Mouse (Mus musculus): ENCODE measurements around the gene Eral1. TPM values are rescaled to one million over a fixed set of nuclear protein-coding genes. Genes with fewer than 3 reads are reported as not detected.
"Not testable (repeated sequence)": the region's sequence is repeated elsewhere in the genome, so short reads cannot be mapped to it uniquely, and the experiment has no call there.

Eral1 gene
- total RNA-seq, 2 experiments from 2014 or later, result 21.7 to 22.7 TPM

GRCm38 (mm10) chr11:78094504-78095143, 14.4 kb upstream of the Eral1 start, which contains the start of gene Fam222b:
TSS of gene Fam222b (plus strand) at chr11:78094660.
- intact Hi-C loops (cut with DNase I), result loop anchor here (5.0 kb wide), 1 partner anchor 63 kb away; no protein-coding TSS in a partner anchor
- DNase-seq, result peak; percentile 86 to 93

- no peak for DNase-seq
- intact Hi-C loops (cut with DNase I), result no loop called here
Measured at GRCm38 (mm10) chr11:78094137-78094503, 13.9 kb upstream of the Eral1 start.

GRCm38 (mm10) chr11:78087756-78088281, 7.6 kb upstream of the Eral1 start:
- intact Hi-C loops (cut with DNase I), result no loop called here
- DNase-seq, result no peak

- DNase-seq, result no peak
- intact Hi-C loops (cut with DNase I), result no loop called here
Measured at GRCm38 (mm10) chr11:78086925-78087479, 6.8 kb upstream of the Eral1 start.

- no peak for DNase-seq
- intact Hi-C loops (cut with DNase I), result loop anchor here (5.0 kb wide), 1 partner anchor 44 kb away; no protein-coding TSS in a partner anchor
Measured at GRCm38 (mm10) chr11:78083595-78083994, 3.4 kb upstream of the Eral1 start.

GRCm38 (mm10) chr11:78074666-78075065, 5.5 kb downstream of the Eral1 start:
- intact Hi-C loops (cut with DNase I), result no loop called here
- no peak for DNase-seq

- intact Hi-C loops (cut with DNase I), result no loop called here
- no peak for DNase-seq
Measured at GRCm38 (mm10) chr11:78074277-78074652, 5.9 kb downstream of the Eral1 start.

- intact Hi-C loops (cut with DNase I), result no loop called here
- no peak for DNase-seq
Measured at GRCm38 (mm10) chr11:78073577-78074276, 6.5 kb downstream of the Eral1 start.

GRCm38 (mm10) chr11:78072425-78073130, 7.6 kb downstream of the Eral1 start:
- intact Hi-C loops (cut with DNase I), result no loop called here
- no peak for DNase-seq

- DNase-seq, result no peak
- intact Hi-C loops (cut with DNase I), result no loop called here
Measured at GRCm38 (mm10) chr11:78071938-78072337, 8.2 kb downstream of the Eral1 start.

- DNase-seq, result no peak
- intact Hi-C loops (cut with DNase I), result no loop called here
Measured at GRCm38 (mm10) chr11:78069646-78070045, 10.5 kb downstream of the Eral1 start.

- intact Hi-C loops (cut with DNase I), result no loop called here
- DNase-seq, result no peak
Measured at GRCm38 (mm10) chr11:78069130-78069529, 11.1 kb downstream of the Eral1 start.

GRCm38 (mm10) chr11:78067566-78067965, 12.6 kb downstream of the Eral1 start:
- DNase-seq, result no peak
- intact Hi-C loops (cut with DNase I), result no loop called here

- DNase-seq, result no peak
- intact Hi-C loops (cut with DNase I), result no loop called here
Measured at GRCm38 (mm10) chr11:78066641-78067040, 13.5 kb downstream of the Eral1 start.

- DNase-seq, result no peak
- intact Hi-C loops (cut with DNase I), result no loop called here
Measured at GRCm38 (mm10) chr11:78065906-78066305, 14.3 kb downstream of the Eral1 start.

- intact Hi-C loops (cut with DNase I), result no loop called here
- no peak for DNase-seq
Measured at GRCm38 (mm10) chr11:78062563-78062962, 17.6 kb downstream of the Eral1 start.

GRCm38 (mm10) chr11:78059833-78060757, 20.1 kb downstream of the Eral1 start:
- DNase-seq, result peak; percentile 48 to 80
- intact Hi-C loops (cut with DNase I), result loop anchor here (2.0 kb wide), 1 partner anchor 119 kb away; no protein-coding TSS in a partner anchor

- no peak for DNase-seq
- intact Hi-C loops (cut with DNase I), result no loop called here
Measured at GRCm38 (mm10) chr11:78056946-78057345, 23.2 kb downstream of the Eral1 start.

- intact Hi-C loops (cut with DNase I), result no loop called here
Measured at GRCm38 (mm10) chr11:78053078-78053477, 27.1 kb downstream of the Eral1 start.

GRCm38 (mm10) chr11:78048637-78049036, 31.5 kb downstream of the Eral1 start:
- DNase-seq; intact Hi-C loops (cut with DNase I): not testable (repeated sequence)

More at GRCm38 (mm10) chr11:78053078-78053477, 27.1 kb downstream of the Eral1 start:
- DNase-seq, result no peak
